In genomic region chr8:45261920-45262319, GRCm38 (mm10) we compare ENCODE assay signal across 35 mouse cellular contexts. TPM values are rescaled to one million over a fixed set of nuclear protein-coding genes. Genes with fewer than 3 reads are reported as not detected.
DNase-seq lines count a peak whose midpoint lies in the region; ATAC-seq and TF ChIP-seq lines count a peak whose summit lies in the region.
"Had no signal": no experiment of that assay in that cellular context is flagged by ENCODE, and none has a peak within 500 bp of the region (broad histone marks: within the 10 kb centered on the region; RNA-seq: fewer than 3 reads in every experiment).

Gene F11, minus strand, starts transcription at chr8:45262031.

- H3K9me3 ChIP-seq in erythroblast, embryonic 14.5 days (ENCODE audit: control insufficient read depth, low read length): peaks cover 13% of the 10 kb centered on the region
- no peaks in the 10 kb centered on the region for H3K9me3 ChIP-seq in liver, embryonic 12.5 days (replicated peaks)
- no peaks in the 10 kb centered on the region for H3K9me3 ChIP-seq in liver, embryonic 14.5 days (ENCODE audit: control insufficient read depth, low read length)
- H3K9me3 ChIP-seq in liver, postnatal 0 days (ENCODE audit: low read length): no peaks in the 10 kb centered on the region
- H3K9me3 ChIP-seq: heart, embryonic 10.5 days; heart, embryonic 13.5 days; hindbrain, embryonic 15.5 days had no signal

- DNase-seq in liver, embryonic 14.5 days (ENCODE audit: low read depth in 3 of 3, low spot score in 3 of 3): peak in 2 of 3 experiments; percentile 4 to 23
- no peak for DNase-seq in liver, postnatal 0 days
- no peak for DNase-seq in thymus, adult 2 months
- DNase-seq in frontal cortex, postnatal 10 days (ENCODE audit: low spot score in 2 of 2): no peak
- DNase-seq in layer of hippocampus, postnatal 10 days (ENCODE audit: low spot score in 2 of 2): no peak
- DNase-seq: adrenal gland, adult 8-10 months; cerebellum, adult 11-12 months; cerebellum, adult 8-10 months; cerebellum, postnatal 10 days; cerebellum, postnatal 36 days; embryo, embryonic 11 days; gastrocnemius, postnatal 10 days; gastrocnemius, postnatal 36 days; heart, adult 2 months; heart, postnatal 14 days; heart, postnatal 4 days had no signal

- H3K4me1 ChIP-seq in erythroblast, embryonic 14.5 days (ENCODE audit: control insufficient read depth): no peaks in the 10 kb centered on the region
- no peaks in the 10 kb centered on the region for H3K4me1 ChIP-seq in liver, embryonic 12.5 days
- H3K4me1 ChIP-seq in liver, embryonic 14.5 days (replicated peaks; ENCODE audit: control insufficient read depth in 2 of 2, insufficient read depth in 2 of 2, low read length in 1 of 2): peaks cover 0 to 2% of the 10 kb centered on the region in 2 experiments; a peak in 1 of 4 replicates
- peaks cover 12% of the 10 kb centered on the region for H3K4me1 ChIP-seq in liver, postnatal 0 days (ENCODE audit: insufficient read depth)
- no peaks in the 10 kb centered on the region for H3K4me1 ChIP-seq in thymus, adult 2 months (replicated peaks; ENCODE audit: control insufficient read depth, insufficient read depth, low read length)
- H3K4me1 ChIP-seq: embryonic facial prominence, embryonic 10.5 days; embryonic facial prominence, embryonic 13.5 days; heart, embryonic 10.5 days; heart, embryonic 13.5 days; hindbrain, embryonic 15.5 days had no signal

- no peaks in the 10 kb centered on the region for H3K27me3 ChIP-seq in erythroblast, embryonic 14.5 days (ENCODE audit: control insufficient read depth)
- H3K27me3 ChIP-seq in liver, embryonic 12.5 days (replicated peaks): no peaks in the 10 kb centered on the region
- H3K27me3 ChIP-seq in liver, embryonic 14.5 days (ENCODE audit: control insufficient read depth, insufficient read depth, low read length): no peaks in the 10 kb centered on the region
- H3K27me3 ChIP-seq in liver, postnatal 0 days (ENCODE audit: insufficient read depth, low read length): no peaks in the 10 kb centered on the region
- no peaks in the 10 kb centered on the region for H3K27me3 ChIP-seq in thymus, adult 2 months (ENCODE audit: control insufficient read depth, insufficient read depth, low read length)
- H3K27me3 ChIP-seq: embryonic facial prominence, embryonic 13.5 days; heart, embryonic 13.5 days; hindbrain, embryonic 15.5 days had no signal

- no peak for TF ChIP-seq POLR2A in thymus, adult 2 months (IDR thresholded peaks at IDR 0.05; ENCODE audit: control insufficient read depth, extremely low read depth, insufficient read depth, low read length, poor library complexity)

- H3K4me2 ChIP-seq in liver, embryonic 12.5 days: no peak within 1 kb of the TSS
- peak within 1 kb of the TSS; percentile 31 for H3K4me2 ChIP-seq in liver, embryonic 14.5 days (ENCODE audit: low read depth)
- H3K4me2 ChIP-seq in liver, postnatal 0 days (ENCODE audit: low read depth, low read length): peak within 1 kb of the TSS; percentile 60
- H3K4me2 ChIP-seq: embryonic facial prominence, embryonic 13.5 days; heart, embryonic 13.5 days; hindbrain, embryonic 15.5 days had no signal

- no peak for TF ChIP-seq CTCF in liver, embryonic 14.5 days (IDR thresholded peaks at IDR 0.05; ENCODE audit: low read depth)
- no peak for TF ChIP-seq CTCF in liver, postnatal 0 days (IDR thresholded peaks at IDR 0.05; ENCODE audit: low read depth)
- TF ChIP-seq CTCF in thymus, adult 2 months (IDR thresholded peaks at IDR 0.05; ENCODE audit: borderline replicate concordance, control insufficient read depth, extremely low read depth, insufficient read depth, low read length, poor library complexity): no peak

- ATAC-seq in erythroblast, adult 5-6 weeks (replicated peaks; ENCODE audit: low FRiP score, poor library complexity, severe bottlenecking): no peak
- ATAC-seq in liver, embryonic 12.5 days: 0 out of 2 replicates have a peak, but pooled peaks have one; percentile 40
- peak; percentile 58; the same call in 1 of the 2 replicates for ATAC-seq in liver, embryonic 14.5 days (ENCODE audit: insufficient read depth)
- peak; percentile 66 for ATAC-seq in liver, postnatal 0 days
- ATAC-seq: CD4-positive, CD25-positive, alpha-beta regulatory T cell, adult 4 months; forebrain, embryonic 14.5 days had no signal

- TF ChIP-seq EP300 in liver, embryonic 14.5 days (IDR thresholded peaks at IDR 0.05; ENCODE audit: low read depth): no peak
- TF ChIP-seq EP300 in liver, postnatal 0 days (IDR thresholded peaks at IDR 0.05; ENCODE audit: low read depth): peak; percentile 72

- WGBS in liver, embryonic 12.5 days (ENCODE audit: insufficient replicate concordance): 68% methylated on average over 10 of the region's 10 CpGs
- WGBS in liver, embryonic 14.5 days (ENCODE audit: insufficient replicate concordance): 63% methylated on average over 10 of the region's 10 CpGs
- 48% methylated on average over 10 of the region's 10 CpGs for WGBS in liver, postnatal 0 days (ENCODE audit: insufficient replicate concordance)
- 81% methylated on average over 10 of the region's 10 CpGs for WGBS in thymus, adult 2 months

- no peak within 1 kb of the TSS for H3K9ac ChIP-seq in liver, embryonic 12.5 days
- H3K9ac ChIP-seq in liver, embryonic 14.5 days (replicated peaks): no peak within 1 kb of the TSS
- H3K9ac ChIP-seq in liver, postnatal 0 days (replicated peaks): peak within 1 kb of the TSS; percentile 59
- H3K9ac ChIP-seq: embryonic facial prominence, embryonic 13.5 days; heart, embryonic 13.5 days; hindbrain, embryonic 15.5 days had no signal

- peak within 1 kb of the TSS; percentile 5 for H3K4me3 ChIP-seq in erythroblast, embryonic 14.5 days (replicated peaks)
- no peak within 1 kb of the TSS for H3K4me3 ChIP-seq in liver, embryonic 12.5 days
- H3K4me3 ChIP-seq in liver, embryonic 14.5 days (ENCODE audit: insufficient read depth in 1 of 2, low read depth in 2 of 2, low read length in 2 of 2): peak within 1 kb of the TSS; percentile 3 to 13; a peak in 3 of 4 replicates
- H3K4me3 ChIP-seq in liver, postnatal 0 days (ENCODE audit: low read depth, low read length): peak within 1 kb of the TSS; percentile 33
- no peak within 1 kb of the TSS for H3K4me3 ChIP-seq in thymus, adult 2 months (ENCODE audit: control insufficient read depth, insufficient read depth, low read length)
- H3K4me3 ChIP-seq: embryonic facial prominence, embryonic 10.5 days; embryonic facial prominence, embryonic 13.5 days; heart, adult 2 months; heart, embryonic 10.5 days; heart, embryonic 13.5 days; hindbrain, embryonic 15.5 days had no signal

- H3K36me3 ChIP-seq in erythroblast, embryonic 14.5 days (ENCODE audit: control insufficient read depth): no peaks in the 10 kb centered on the region
- no peaks in the 10 kb centered on the region for H3K36me3 ChIP-seq in liver, embryonic 12.5 days
- H3K36me3 ChIP-seq in liver, embryonic 14.5 days (replicated peaks; ENCODE audit: control insufficient read depth, insufficient read depth, low read depth): no peaks in the 10 kb centered on the region
- no peaks in the 10 kb centered on the region for H3K36me3 ChIP-seq in liver, postnatal 0 days (replicated peaks; ENCODE audit: insufficient read depth, low read length)
- H3K36me3 ChIP-seq in thymus, adult 2 months (ENCODE audit: control insufficient read depth, insufficient read depth, low read length): no peaks in the 10 kb centered on the region
- H3K36me3 ChIP-seq: embryonic facial prominence, embryonic 10.5 days; embryonic facial prominence, embryonic 13.5 days; heart, embryonic 10.5 days; heart, embryonic 13.5 days; hindbrain, embryonic 15.5 days had no signal

- H3K27ac ChIP-seq in liver, embryonic 12.5 days: peak within 1 kb of the TSS; percentile 20; the same call in 1 of the 2 replicates
- no peak within 1 kb of the TSS for H3K27ac ChIP-seq in liver, embryonic 14.5 days
- peak within 1 kb of the TSS; percentile 92 for H3K27ac ChIP-seq in liver, postnatal 0 days (ENCODE audit: low read depth)
- H3K27ac ChIP-seq in thymus, adult 2 months (ENCODE audit: control insufficient read depth, insufficient read depth, low read length): no peak within 1 kb of the TSS
- H3K27ac ChIP-seq: embryonic facial prominence, embryonic 10.5 days; embryonic facial prominence, embryonic 13.5 days; heart, adult 2 months; heart, embryonic 10.5 days; heart, embryonic 13.5 days; hindbrain, embryonic 15.5 days had no signal

RNA-seq across cellular contexts. Expression of gene F11, which starts in this region (rescaled TPM):
- 0.02 TPM in 1 of 2 replicates, not detected in the other for polyA plus RNA-seq in erythroblast, embryonic 14.5 days (2012)
- not detected in 2 replicates for total RNA-seq in erythroblast, adult 5-6 weeks (2015; ENCODE audit: low replicate concordance)
- total RNA-seq in erythroblast, adult 5-6 weeks (2017; ENCODE audit: low replicate concordance): not detected in 2 replicates
- 3.2 and 3.5 TPM in 2 replicates for polyA plus RNA-seq in liver, embryonic 12.5 days (2016; fragmentation: Nextera tagmentation; extraction: Ambion mirVana)
- polyA plus RNA-seq in liver, embryonic 14.5 days (2012; rRNA removed): 8.4 and 10.1 TPM in 2 replicates
- 10.8 and 11.2 TPM in 2 replicates for polyA plus RNA-seq in liver, embryonic 14.5 days (2014; fragmentation: Nextera tagmentation; extraction: Ambion mirVana)
- 55.4 and 60.8 TPM in 2 replicates for polyA plus RNA-seq in liver, postnatal 0 days (2015; fragmentation: Nextera tagmentation; extraction: Ambion mirVana)
- 0.26 TPM in 1 of 2 replicates, not detected in the other for polyA plus RNA-seq in thymus, adult 2 months (2012; rRNA removed)
- total RNA-seq in layer of hippocampus, postnatal 10 days (2021): not detected
- total RNA-seq: gastrocnemius, adult 18-20 months; gastrocnemius, postnatal 36 days; granulocyte monocyte progenitor cell, adult 5-6 weeks; heart, adult 2 months; heart, postnatal 14 days; heart, postnatal 4 days; MEL had no signal
- polyA plus RNA-seq: brain, embryonic 14.5 days; C2C12; CD4-positive, CD25-positive, alpha-beta regulatory T cell, adult 4 months; cortical plate, adult 2 months; embryonic facial prominence, embryonic 10.5 days; embryonic facial prominence, embryonic 13.5 days; forebrain, embryonic 11.5 days; forebrain, embryonic 14.5 days; heart, adult 2 months; heart, embryonic 10.5 days; heart, embryonic 16.5 days; hindbrain, embryonic 11.5 days; hindbrain, embryonic 15.5 days had no signal

Comparison
In these comparisons a context has a peak if more than half of its experiments do, and no peak if none do; other contexts are left out.
1. H3K4me3 ChIP-seq: peak in erythroblast, embryonic 14.5 days (single experiment), liver, embryonic 14.5 days (2 of 2) and liver, postnatal 0 days (single experiment); none in liver, embryonic 12.5 days (single experiment) and thymus, adult 2 months (single experiment).
2. H3K27ac ChIP-seq: peak in liver, embryonic 12.5 days (single experiment) and liver, postnatal 0 days (single experiment); none in liver, embryonic 14.5 days (single experiment) and thymus, adult 2 months (single experiment).
3. DNase-seq: peak in liver, embryonic 14.5 days (2 of 3); none in liver, postnatal 0 days (single experiment), thymus, adult 2 months (single experiment), frontal cortex, postnatal 10 days (0 of 2) and layer of hippocampus, postnatal 10 days (0 of 2).